In genomic region chr9:108734626-108735025, GRCm38 (mm10) we compare ENCODE assay signal across 25 mouse cellular contexts. TPM values are rescaled to one million over a fixed set of nuclear protein-coding genes. Genes with fewer than 3 reads are reported as not detected.
DNase-seq lines count a peak whose midpoint lies in the region; ATAC-seq and TF ChIP-seq lines count a peak whose summit lies in the region.
"Had no signal": no experiment of that assay in that cellular context is flagged by ENCODE, and none has a peak within 500 bp of the region (broad histone marks: within the 10 kb centered on the region; RNA-seq: fewer than 3 reads in every experiment).

No protein-coding gene starts in this region.

- H3K27ac ChIP-seq in embryonic fibroblast, embryonic 13.5 days (ENCODE audit: insufficient read depth, low read length), result peak overlapping the region; percentile 81
- no peak overlapping the region for H3K27ac ChIP-seq in hindbrain, embryonic 13.5 days
- H3K27ac ChIP-seq: embryonic facial prominence, embryonic 13.5 days; embryonic facial prominence, embryonic 15.5 days; forebrain, embryonic 13.5 days; forebrain, embryonic 15.5 days had no signal

- H3K36me3 ChIP-seq in hindbrain, embryonic 13.5 days, result peaks cover 38% of the 10 kb centered on the region
- H3K36me3 ChIP-seq: G1E had no signal

- TF ChIP-seq CTCF in embryonic fibroblast, embryonic 13.5 days (IDR thresholded peaks at IDR 0.05; ENCODE audit: borderline replicate concordance, insufficient read depth, low read length), result no peak

- no peak overlapping the region for H3K9ac ChIP-seq in hindbrain, embryonic 13.5 days
- H3K9ac ChIP-seq: embryonic facial prominence, embryonic 13.5 days; embryonic facial prominence, embryonic 15.5 days; forebrain, embryonic 13.5 days; forebrain, embryonic 15.5 days; forebrain, postnatal 0 days had no signal

- peak; percentile 69 for DNase-seq in 3T3-L1 (ENCODE audit: low read depth, low spot score)
- peak; percentile 20 for DNase-seq in Muller cell, postnatal 12 days (ENCODE audit: inconsistent ontology term)
- DNase-seq in cerebellum, adult 18-20 months, result no peak
- DNase-seq: adrenal gland, adult 8-10 months; adrenal gland, postnatal 14 days; adrenal gland, postnatal 36 days; B cell, adult 2 months; cerebellum, adult 11-12 months; cerebellum, adult 8-10 months; cerebellum, adult 9-11 months; cerebellum, postnatal 14 days; cerebellum, postnatal 36 days; embryo, embryonic 11 days; forebrain, postnatal 0 days had no signal

- H3K27me3 ChIP-seq in hindbrain, embryonic 13.5 days, result no peaks in the 10 kb centered on the region
- H3K27me3 ChIP-seq: CH12.LX; embryonic facial prominence, embryonic 13.5 days; embryonic facial prominence, embryonic 15.5 days; forebrain, embryonic 13.5 days; forebrain, embryonic 15.5 days; Patski had no signal

- no peak overlapping the region for H3K4me2 ChIP-seq in hindbrain, embryonic 13.5 days
- H3K4me2 ChIP-seq: embryonic facial prominence, embryonic 13.5 days; embryonic facial prominence, embryonic 15.5 days; forebrain, embryonic 13.5 days; forebrain, embryonic 15.5 days had no signal

- no peaks in the 10 kb centered on the region for H3K9me3 ChIP-seq in hindbrain, embryonic 13.5 days
- H3K9me3 ChIP-seq: embryonic facial prominence, embryonic 13.5 days; embryonic facial prominence, embryonic 15.5 days; forebrain, embryonic 13.5 days; forebrain, embryonic 15.5 days; G1E had no signal

- peaks cover 9% of the 10 kb centered on the region for H3K4me1 ChIP-seq in embryonic fibroblast, embryonic 13.5 days (ENCODE audit: control insufficient read depth, insufficient read depth, low read length)
- no peaks in the 10 kb centered on the region for H3K4me1 ChIP-seq in hindbrain, embryonic 13.5 days (replicated peaks)
- H3K4me1 ChIP-seq: embryonic facial prominence, embryonic 13.5 days; embryonic facial prominence, embryonic 15.5 days; forebrain, embryonic 13.5 days; forebrain, embryonic 15.5 days had no signal

- TF ChIP-seq POLR2A in embryonic fibroblast, embryonic 13.5 days (IDR thresholded peaks at IDR 0.05; ENCODE audit: low read depth, low read length), result no peak

- no peak overlapping the region for H3K4me3 ChIP-seq in embryonic fibroblast, embryonic 13.5 days (ENCODE audit: insufficient read depth, low read length)
- no peak overlapping the region for H3K4me3 ChIP-seq in hindbrain, embryonic 13.5 days
- H3K4me3 ChIP-seq: embryonic facial prominence, embryonic 13.5 days; embryonic facial prominence, embryonic 15.5 days; forebrain, embryonic 13.5 days; forebrain, embryonic 15.5 days had no signal

- ATAC-seq in hindbrain, embryonic 13.5 days (ENCODE audit: low FRiP score), result no peak
- ATAC-seq: activated CD4-positive, CD25-positive, alpha-beta regulatory T cell, adult 4 months; CD4-positive, CD25-positive, alpha-beta regulatory T cell, adult 4 months; forebrain, embryonic 13.5 days; forebrain, embryonic 15.5 days; forebrain, postnatal 0 days; Patski had no signal

RNA-seq across cellular contexts. Expression of gene Prkar2a, which starts 45.5 kb away (rescaled TPM):
- 61.9 and 78.8 TPM in 2 replicates for polyA plus RNA-seq in embryonic fibroblast, embryonic 13.5 days (2011; ENCODE audit: insufficient read length, low read depth, missing spikeins)
- 50.1 and 51.9 TPM in 2 replicates for polyA plus RNA-seq in hindbrain, embryonic 13.5 days (2015; fragmentation: Nextera tagmentation; extraction: Ambion mirVana)
- polyA plus RNA-seq: G1E had no signal

RNA-seq across cellular contexts. Expression of gene Ip6k2, which starts 49.0 kb away (rescaled TPM):
- polyA plus RNA-seq in embryonic fibroblast, embryonic 13.5 days (2011; ENCODE audit: insufficient read length, low read depth, missing spikeins), result 83.0 and 93.8 TPM in 2 replicates
- polyA plus RNA-seq in hindbrain, embryonic 13.5 days (2015; fragmentation: Nextera tagmentation; extraction: Ambion mirVana), result 222 and 228 TPM in 2 replicates

Comparison
In these comparisons a context has a peak if more than half of its experiments do, and no peak if none do; other contexts are left out.
1. DNase-seq: peak in 3T3-L1 (single experiment) and Muller cell, postnatal 12 days (single experiment); none in cerebellum, adult 18-20 months (0 of 2).